Mouse (Mus musculus) limb, embryonic 14.5 days (tissue): ENCODE results near the gene Pcgf1. TPM values are rescaled to one million over a fixed set of nuclear protein-coding genes. Genes with fewer than 3 reads are reported as not detected.
A peak's percentile ranks its signal among the peaks of the same experiment; 100 is the strongest.

Experiments
- ATAC-seq: fragments of 200-750 bp; cut with Nextera tagmentation; 2 replicates; pipeline ENCODE4 v1.8.0; 2017; ENCODE audit warnings: low read depth, moderate number of reproducible peaks, moderate TSS enrichment; ENCODE audit not compliant: low FRiP score
- DNase-seq: peaks from one replicate; pipeline ENCODE4 v3.0.0-alpha.2; 2015; ENCODE audit warnings: low spot score
- H3K27ac ChIP-seq: fragments of 300-500 bp; sonication (generic); replicated peaks from 2 replicates; pipeline ENCODE4 v1.5.1; 2014; ENCODE audit warnings: low read depth, mild to moderate bottlenecking, low read length, moderate library complexity, mixed read lengths
- H3K27me3 ChIP-seq: fragments of 300-500 bp; sonication (generic); 2 replicates; pipeline ENCODE4 v1.6.1; 2014; ENCODE audit warnings: low read length, mixed read lengths; ENCODE audit not compliant: control insufficient read depth, insufficient read depth
- H3K36me3 ChIP-seq: fragments of 300-500 bp; sonication (generic); 2 replicates; pipeline ENCODE4 v1.6.1; 2014; ENCODE audit warnings: mild to moderate bottlenecking, low read length, moderate library complexity, mixed read lengths; ENCODE audit not compliant: control insufficient read depth, insufficient read depth
- H3K4me1 ChIP-seq: fragments of 300-500 bp; sonication (generic); 2 replicates; pipeline ENCODE4 v1.6.1; 2014; ENCODE audit warnings: antibody characterized with exemption, low read length, mixed read lengths; ENCODE audit not compliant: control insufficient read depth, insufficient read depth
- H3K4me2 ChIP-seq: fragments of 300-500 bp; sonication (generic); replicated peaks from 2 replicates; pipeline ENCODE4 v1.6.1; 2014; ENCODE audit warnings: low read depth, mild to moderate bottlenecking, low read length, moderate library complexity; ENCODE audit not compliant: severe bottlenecking
- H3K4me3 ChIP-seq: fragments of 300-500 bp; sonication (generic); replicated peaks from 2 replicates; pipeline ENCODE4 v1.5.1; 2014; ENCODE audit warnings: low read length
- H3K9ac ChIP-seq: fragments of 300-500 bp; sonication (generic); 2 replicates; pipeline ENCODE4 v1.6.1; 2014; ENCODE audit warnings: mild to moderate bottlenecking, low read depth, low read length, moderate library complexity; ENCODE audit not compliant: severe bottlenecking
- H3K9me3 ChIP-seq: fragments of 300-500 bp; sonication (generic); 2 replicates; pipeline ENCODE4 v1.6.1; 2016; ENCODE audit warnings: low read length; ENCODE audit not compliant: control insufficient read depth
- POLR2A ChIP-seq: fragments of 200-500 bp; IDR thresholded peaks from 2 replicates; pipeline ENCODE4 v1.8.0; 2012; ENCODE audit warnings: inconsistent platforms, mild to moderate bottlenecking, moderate library complexity, borderline replicate concordance; ENCODE audit not compliant: insufficient read depth, insufficient read length; ENCODE audit errors: extremely low read depth
- WGBS: fragments of 180-500 bp; shearing (Covaris S2); extraction: QIAGEN DNeasy Blood & Tissue Kit; methylation state at CpG from one replicate; pipeline ENCODE4 v1.1.7; 2014; 5-methylcytosine and 5-hydroxymethylcytosine counted together
- polyA plus RNA-seq, 2 experiments: library from polyadenylated mRNA; depleted of rRNA in 1 of 2; stranded (reverse) in 1 of 2; unstranded in 1 of 2; fragments of >200 nt; fragmentation: Nextera tagmentation in 1 of 2; extraction: Ambion mirVana in 1 of 2; gene quantifications; 2 replicates each; pipeline versions ENCODE4 v1.2.1 to v1.2.3; 2012 to 2014

Gene Pcgf1
- polyA plus RNA-seq, 2 experiments, result 28.2 to 49.8 TPM

DNA sequence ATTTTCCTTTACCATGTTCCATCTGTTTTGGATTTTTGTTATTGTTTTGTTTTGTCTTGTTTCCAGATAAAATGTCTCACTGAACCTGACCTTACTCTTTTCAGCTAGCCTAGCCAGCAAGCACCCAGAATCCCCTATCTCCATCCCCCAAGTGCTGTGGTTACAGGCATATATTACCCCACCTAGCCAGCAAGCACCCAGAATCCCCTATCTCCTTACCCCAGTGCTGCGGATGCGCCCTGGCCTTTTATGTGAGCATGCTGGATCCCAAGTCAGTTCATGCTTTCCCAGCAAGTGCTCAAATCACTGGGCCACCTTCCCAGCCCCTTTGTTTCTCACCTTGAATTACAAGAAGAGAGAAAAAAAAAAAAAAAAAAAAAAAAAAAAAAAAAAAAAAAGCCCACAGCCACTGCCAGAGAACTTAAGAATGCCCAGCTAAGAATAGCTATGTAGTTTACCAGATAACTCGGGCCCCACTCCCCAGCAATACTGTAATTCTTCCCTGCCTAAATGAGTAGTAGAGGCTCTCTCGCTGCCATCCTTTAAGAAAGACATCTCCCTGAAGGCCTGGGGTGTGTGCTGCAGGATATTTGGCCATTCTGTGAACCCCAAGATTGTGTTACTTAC is 34.0 kb downstream of the Pcgf1 start:
- Histone ChIP-seq H3K27me3 (no peaks in the 10 kb centered on the region), H3K27ac (no peak overlapping the region), H3K9ac (no peak overlapping the region), H3K4me2 (no peak overlapping the region), H3K36me3 (peaks cover 13% of the 10 kb centered on the region), H3K9me3 (no peaks in the 10 kb centered on the region), H3K4me3 (no peak overlapping the region), H3K4me1 (peaks cover 16% of the 10 kb centered on the region)
- DNase-seq, result no peak
- TF ChIP-seq POLR2A, result no peak
- ATAC-seq, result no peak
- 90% methylated on average over 4 of the region's 4 CpGs for WGBS

DNA sequence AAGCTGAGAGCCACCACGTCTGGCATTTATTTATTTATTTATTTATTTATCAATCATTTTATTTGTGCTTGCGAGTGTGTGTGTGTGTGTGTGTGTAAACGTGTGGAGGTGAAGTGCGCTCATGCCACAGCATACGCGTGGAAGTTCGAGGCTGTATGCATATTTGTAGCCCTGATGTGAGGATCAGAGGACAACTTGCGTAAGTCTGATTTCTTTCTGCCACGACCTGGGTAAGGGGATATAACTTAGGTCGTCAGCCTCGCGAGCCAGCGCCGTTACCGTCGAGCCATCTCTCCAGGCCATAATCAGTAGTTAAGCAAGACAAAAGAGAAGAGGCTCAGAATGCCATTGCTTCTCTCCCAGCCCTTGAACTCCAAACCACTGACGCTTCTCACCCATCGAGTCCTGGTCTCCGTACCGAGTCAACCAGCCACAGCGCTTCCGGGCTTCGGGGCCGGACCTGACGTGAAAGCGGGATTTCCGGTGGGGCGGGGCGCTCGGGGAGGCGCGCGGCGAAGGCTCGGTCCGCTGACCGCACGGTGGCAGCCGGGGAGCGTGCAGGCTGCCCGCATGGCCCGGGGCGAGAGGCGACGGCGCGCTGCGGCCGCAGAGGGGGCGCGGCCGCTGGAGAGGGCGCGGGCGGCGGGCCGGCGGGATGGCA is 37.5 kb downstream of the Pcgf1 start, which contains the start of gene Mogs:
Gene Mogs, plus strand, starts transcription at position 486 of the 661 bp plus-strand sequence.
- H3K36me3 ChIP-seq, result peaks cover 40% of the 10 kb centered on the region
- peak; percentile 90 for ATAC-seq
- H3K4me2 ChIP-seq, result peak within 1 kb of the TSS; percentile 94

DNA sequence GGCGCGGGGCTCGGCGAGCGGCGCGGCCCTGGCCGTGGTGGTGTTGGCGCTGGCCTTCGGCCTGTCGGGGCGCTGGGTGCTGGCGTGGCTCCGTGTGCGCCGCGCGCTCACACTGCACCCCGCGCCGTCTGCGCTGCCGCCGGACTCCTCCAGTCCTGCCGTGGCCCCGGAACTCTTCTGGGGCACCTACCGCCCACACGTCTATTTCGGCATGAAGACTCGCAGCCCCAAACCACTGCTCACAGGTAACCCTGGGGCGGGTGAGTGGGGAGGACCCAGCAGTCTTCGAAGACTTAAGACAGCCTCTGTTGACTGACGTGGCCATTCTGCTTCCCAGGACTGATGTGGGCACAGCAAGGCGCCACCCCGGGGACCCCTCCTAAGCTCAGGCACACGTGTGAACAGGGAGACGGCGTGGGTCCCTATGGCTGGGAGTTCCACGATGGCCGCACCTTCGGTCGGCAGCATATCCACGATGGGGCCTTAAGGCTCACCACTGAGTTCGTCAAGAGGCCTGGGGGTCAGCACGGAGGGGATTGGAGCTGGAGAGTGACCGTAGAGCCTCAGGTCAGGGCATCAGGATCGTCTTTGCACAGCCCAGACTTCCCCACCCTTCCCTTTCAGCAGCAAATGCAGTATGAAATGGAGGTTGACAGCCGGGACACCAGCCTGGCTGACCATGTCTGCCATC is 38.2 kb downstream of the Pcgf1 start:
- ATAC-seq, result peak; percentile 35
- 2% methylated on average over 24 of the region's 48 CpGs for WGBS

More for the DNA sequence above, 37.5 kb downstream of the Pcgf1 start, which contains the start of gene Mogs:
- Histone ChIP-seq H3K9me3 (no peaks in the 10 kb centered on the region), H3K4me3 (peak within 1 kb of the TSS; percentile 84), H3K4me1 (peaks cover 16% of the 10 kb centered on the region), H3K27me3 (no peaks in the 10 kb centered on the region), H3K27ac (peak within 1 kb of the TSS; percentile 73), H3K9ac (peak within 1 kb of the TSS; percentile 84)
- WGBS, result 2% methylated on average over 41 of the region's 58 CpGs
- TF ChIP-seq POLR2A, result peak; percentile 75; the same call in 1 of the 2 replicates
- DNase-seq, result peak; percentile 81

DNA sequence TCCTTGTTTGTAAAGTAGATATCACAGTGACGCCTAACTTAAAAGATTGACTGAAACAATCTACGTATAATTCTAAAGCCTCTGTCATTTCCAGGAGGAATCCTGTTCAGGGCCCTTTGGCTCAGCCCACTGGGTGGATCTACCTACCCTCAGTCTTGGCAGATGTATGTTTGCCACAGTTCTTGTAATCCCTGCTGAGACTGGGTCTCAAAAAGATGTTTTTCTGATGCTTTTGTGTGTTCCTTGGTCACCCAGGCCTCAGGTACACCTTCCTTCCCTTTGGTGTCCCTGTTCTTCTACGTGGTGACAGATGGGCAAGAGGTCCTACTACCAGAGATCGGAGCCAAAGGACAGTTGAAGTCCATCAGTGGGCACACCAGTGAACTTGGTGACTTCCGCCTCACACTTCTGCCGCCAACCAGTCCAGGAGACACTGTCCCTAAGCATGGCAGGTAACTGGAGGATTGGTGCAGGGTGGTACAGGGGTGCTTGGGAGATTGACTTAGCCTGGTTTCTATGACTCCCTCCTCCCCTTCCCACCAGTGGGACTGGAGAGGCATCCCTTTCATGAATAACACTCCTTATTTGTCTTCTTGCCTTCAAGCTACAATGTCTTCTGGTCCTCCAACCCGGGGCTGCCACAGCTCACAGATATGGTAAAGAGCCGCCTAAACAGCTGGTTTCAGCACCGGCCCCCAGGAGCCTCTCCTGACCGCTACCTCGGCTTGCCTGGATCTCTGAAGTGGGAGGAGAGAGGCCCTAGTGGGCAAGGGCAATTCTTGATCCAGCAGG is 38.9 kb downstream of the Pcgf1 start:
- Histone ChIP-seq H3K27ac (0 out of 2 replicates have a peak overlapping the region, but pooled peaks have one; percentile 73), H3K4me3 (peak overlapping the region; percentile 84), H3K9me3 (no peaks in the 10 kb centered on the region), H3K4me2 (peak overlapping the region; percentile 94), H3K9ac (peak overlapping the region; percentile 84), H3K36me3 (peaks cover 33% of the 10 kb centered on the region), H3K4me1 (peaks cover 17% of the 10 kb centered on the region), H3K27me3 (no peaks in the 10 kb centered on the region)
- ATAC-seq (no peak), DNase-seq (no peak)
- WGBS, result 79% methylated on average over 11 of the region's 11 CpGs
- no peak for TF ChIP-seq POLR2A

More for the DNA sequence above, 38.2 kb downstream of the Pcgf1 start:
- Histone ChIP-seq H3K4me2 (peak overlapping the region; percentile 94), H3K9ac (peak overlapping the region; percentile 84), H3K27me3 (no peaks in the 10 kb centered on the region), H3K4me3 (peak overlapping the region; percentile 84), H3K9me3 (no peaks in the 10 kb centered on the region), H3K36me3 (peaks cover 37% of the 10 kb centered on the region), H3K4me1 (peaks cover 17% of the 10 kb centered on the region), H3K27ac (peak overlapping the region; percentile 73)
- no peak for TF ChIP-seq POLR2A
- no peak for DNase-seq

DNA sequence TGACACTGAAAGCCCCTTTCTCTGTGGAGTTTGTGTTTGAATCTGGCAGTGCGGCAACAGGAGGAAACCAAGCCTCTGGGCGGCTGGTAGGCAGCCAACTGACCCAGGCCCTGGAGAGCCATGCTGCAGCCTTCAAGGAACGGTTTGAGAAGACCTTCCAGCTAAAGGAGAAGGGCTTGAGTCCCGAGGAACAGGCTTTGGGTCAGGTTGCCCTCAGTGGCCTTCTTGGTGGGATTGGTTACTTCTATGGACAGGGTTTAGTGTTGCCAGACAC is 39.4 kb downstream of the Pcgf1 start:
- no peak overlapping the region for H3K27ac ChIP-seq
- DNase-seq (no peak), ATAC-seq (no peak)
- no peak for TF ChIP-seq POLR2A
- 85% methylated on average over 4 of the region's 4 CpGs for WGBS
- H3K4me3 ChIP-seq, result peak overlapping the region; percentile 84; the same call in 1 of the 2 replicates
- H3K9ac ChIP-seq, result no peak overlapping the region
- H3K4me2 ChIP-seq, result no peak overlapping the region
- no peaks in the 10 kb centered on the region for H3K27me3 ChIP-seq
- no peaks in the 10 kb centered on the region for H3K9me3 ChIP-seq
- H3K4me1 ChIP-seq, result peaks cover 17% of the 10 kb centered on the region
- peaks cover 33% of the 10 kb centered on the region for H3K36me3 ChIP-seq
